Mouse (Mus musculus) E14TG2a.4 (cell line): ENCODE measurements around the gene Fscn3.

ENCODE experiments used
- H3K27me3 ChIP-seq: 2 replicates; pipeline ENCODE4 v1.6.1; 2014; ENCODE audit warnings: low read length, control low read depth; ENCODE audit not compliant: insufficient read depth
- H3K36me3 ChIP-seq: 2 replicates; pipeline ENCODE4 v1.6.1; 2014; ENCODE audit warnings: low read length, control low read depth; ENCODE audit not compliant: insufficient read depth
- H3K4me1 ChIP-seq: replicated peaks from 2 replicates; pipeline ENCODE4 v1.6.1; 2014; ENCODE audit warnings: low read depth, low read length, control low read depth
- H3K4me3 ChIP-seq: replicated peaks from 2 replicates; pipeline ENCODE4 v1.5.1; 2014; ENCODE audit warnings: mild to moderate bottlenecking, low read length
- H3K9me3 ChIP-seq: 2 replicates; pipeline ENCODE4 v1.6.1; 2014; ENCODE audit warnings: low read length, control low read depth
- CTCF ChIP-seq: conservative IDR thresholded peaks from 2 replicates; pipeline ENCODE4 v1.5.1; 2014; ENCODE audit warnings: low read length
- NANOG ChIP-seq: IDR thresholded peaks from 2 replicates; pipeline ENCODE4 v1.6.1; 2014; ENCODE audit warnings: borderline replicate concordance, low read length, mixed read lengths

Gene Fscn3

GRCm38 (mm10) chr6:28486905-28487304 is 59.3 kb downstream of the Fscn3 start:
- TF ChIP-seq CTCF, result no peak
- no peak for TF ChIP-seq NANOG

More at GRCm38 (mm10) chr6:28486905-28487304, 59.3 kb downstream of the Fscn3 start:
- no peaks in the 10 kb centered on the region for H3K27me3 ChIP-seq
- H3K9me3 ChIP-seq, result no peaks in the 10 kb centered on the region
- H3K4me1 ChIP-seq, result peaks cover 53% of the 10 kb centered on the region
- peaks cover 96% of the 10 kb centered on the region for H3K36me3 ChIP-seq
- H3K4me3 ChIP-seq, result no peak overlapping the region
